Mouse (Mus musculus): ENCODE data around the gene Nkrf.
A peak's percentile ranks its signal among the peaks of the same experiment; 100 is the strongest.

Nkrf gene

GRCm38 (mm10) chrX:36847152-36847551 lies 55.5 kb downstream of the Nkrf start:
- no peak for DNase-seq

GRCm38 (mm10) chrX:36843346-36843990 lies 59.2 kb downstream of the Nkrf start:
- DNase-seq, result no peak

- no peak for DNase-seq
Measured at GRCm38 (mm10) chrX:36841698-36842097, 61.0 kb downstream of the Nkrf start.

- DNase-seq, result peak; percentile 85
Measured at GRCm38 (mm10) chrX:36839391-36839790, 63.3 kb downstream of the Nkrf start.
